Mouse (Mus musculus): ENCODE data around the gene Tmem233.

DNA sequence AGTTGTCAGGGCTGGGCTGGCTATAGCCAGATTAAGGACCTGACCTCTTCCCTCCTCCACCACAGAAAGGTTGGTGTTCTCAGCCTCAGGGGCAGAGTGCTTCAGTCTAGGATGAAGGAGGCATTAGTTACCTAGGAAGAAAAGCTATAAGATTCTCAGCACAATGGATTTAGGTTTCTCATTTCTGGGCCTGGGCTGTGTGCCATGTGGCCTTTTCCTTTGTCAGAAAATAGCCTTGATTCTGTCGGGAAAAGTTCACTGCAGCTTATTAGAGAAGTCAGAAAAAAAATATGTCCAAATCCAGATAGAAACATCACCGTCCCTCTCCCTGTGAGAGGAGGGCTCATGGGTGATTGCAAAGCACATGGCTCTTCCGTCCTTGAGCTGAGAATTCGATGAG lies 33.2 kb downstream of the Tmem233 start:
- TF ChIP-seq CTCF (IDR thresholded peaks at IDR 0.05; ENCODE audit: control insufficient read depth, insufficient read depth, low read length), result no peak
- TF ChIP-seq POLR2A (IDR thresholded peaks at IDR 0.05; ENCODE audit: borderline replicate concordance, control insufficient read depth, low read depth, low read length), result no peak
